Mouse (Mus musculus) bone marrow, adult 2 months (tissue): ENCODE results near the gene Rnf26.

Experiments
- CTCF ChIP-seq: fragments of 200-500 bp; IDR thresholded peaks from 2 replicates; pipeline ENCODE4 v1.5.1; 2011; ENCODE audit warnings: low read length, control low read depth; ENCODE audit not compliant: control insufficient read depth, insufficient read depth
- POLR2A ChIP-seq: fragments of 200-500 bp; IDR thresholded peaks from 2 replicates; pipeline ENCODE4 v1.6.1; 2011; ENCODE audit warnings: low read depth, mild to moderate bottlenecking, control low read depth, low read length, borderline replicate concordance; ENCODE audit not compliant: control insufficient read depth

GRCm38 (mm10) chr9:44130034-44130433, 16.7 kb upstream of the Rnf26 start:
- TF ChIP-seq CTCF (no peak), POLR2A (no peak)
